Mouse (Mus musculus) brain, embryonic 14.5 days (tissue): Measurements from ENCODE around the gene Csgalnact2.

ENCODE experiments used
- CTCF ChIP-seq: fragments of 200-500 bp; IDR thresholded peaks from 2 replicates; pipeline ENCODE4 v1.5.1; 2012; ENCODE audit warnings: inconsistent platforms, mild to moderate bottlenecking, moderate library complexity, borderline replicate concordance; ENCODE audit not compliant: insufficient read depth, insufficient read length; ENCODE audit errors: extremely low read depth
- POLR2A ChIP-seq: fragments of 200-500 bp; IDR thresholded peaks from 2 replicates; pipeline ENCODE4 v1.6.1; 2012; ENCODE audit warnings: mild to moderate bottlenecking, inconsistent platforms, borderline replicate concordance; ENCODE audit not compliant: poor library complexity, insufficient read depth, insufficient read length, severe bottlenecking; ENCODE audit errors: extremely low read depth

GRCm38 (mm10) chr6:118168106-118168505 is 29.2 kb upstream of the Csgalnact2 start:
- TF ChIP-seq CTCF (no peak), POLR2A (no peak)
